Mouse (Mus musculus) kidney, adult 2 months (tissue): ENCODE data around the gene Nxt1. TPM values are rescaled to one million over a fixed set of nuclear protein-coding genes. Genes with fewer than 3 reads are reported as not detected.

Experiments
- DNase-seq: peaks from one replicate; pipeline ENCODE4 v3.0.0; 2021
- H3K27ac ChIP-seq: fragments of 200-500 bp; 2 replicates; pipeline ENCODE4 v1.5.1; 2012; ENCODE audit warnings: low read depth, low read length, control low read depth, inconsistent platforms; ENCODE audit not compliant: insufficient read depth
- H3K27me3 ChIP-seq: fragments of 200-500 bp; replicated peaks from 2 replicates; pipeline ENCODE4 v1.6.1; 2012; ENCODE audit warnings: mild to moderate bottlenecking, moderate library complexity, low read length, inconsistent platforms; ENCODE audit not compliant: control insufficient read depth, insufficient read depth
- H3K36me3 ChIP-seq: fragments of 200-500 bp; 2 replicates; pipeline ENCODE4 v1.6.1; 2012; ENCODE audit warnings: mild to moderate bottlenecking, moderate library complexity, low read length, inconsistent platforms; ENCODE audit not compliant: control insufficient read depth, insufficient read depth
- H3K4me1 ChIP-seq: fragments of 200-500 bp; 2 replicates; pipeline ENCODE4 v1.6.1; 2011; ENCODE audit warnings: low read length; ENCODE audit not compliant: control insufficient read depth, insufficient read depth
- H3K4me3 ChIP-seq: fragments of 200-500 bp; 2 replicates; pipeline ENCODE4 v1.5.1; 2011; ENCODE audit warnings: mild to moderate bottlenecking, low read depth, low read length, control low read depth; ENCODE audit not compliant: insufficient read depth
- CTCF ChIP-seq: fragments of 200-500 bp; conservative IDR thresholded peaks from 2 replicates; pipeline ENCODE4 v1.5.1; 2011; ENCODE audit warnings: low read depth, mild to moderate bottlenecking, control low read depth, low read length, moderate library complexity, mixed read lengths; ENCODE audit not compliant: insufficient read depth, insufficient read length
- POLR2A ChIP-seq: fragments of 200-500 bp; IDR thresholded peaks from one replicate; pipeline ENCODE4 v1.6.1; 2011; ENCODE audit warnings: low read depth, low read length, control low read depth
- WGBS: fragments of 180-500 bp; shearing (Covaris S2); methylation state at CpG from one replicate; pipeline ENCODE4 v1.1.7; 2018; 5-methylcytosine and 5-hydroxymethylcytosine counted together
- polyA plus RNA-seq: library from polyadenylated mRNA; depleted of rRNA; stranded (reverse); fragments of >200 nt; gene quantifications from 2 replicates; pipeline ENCODE4 v1.2.3, GENCODE M21; 2012; rRNA removed

The Nxt1 gene
- polyA plus RNA-seq, 1 experiment = 18.8 TPM

DNA sequence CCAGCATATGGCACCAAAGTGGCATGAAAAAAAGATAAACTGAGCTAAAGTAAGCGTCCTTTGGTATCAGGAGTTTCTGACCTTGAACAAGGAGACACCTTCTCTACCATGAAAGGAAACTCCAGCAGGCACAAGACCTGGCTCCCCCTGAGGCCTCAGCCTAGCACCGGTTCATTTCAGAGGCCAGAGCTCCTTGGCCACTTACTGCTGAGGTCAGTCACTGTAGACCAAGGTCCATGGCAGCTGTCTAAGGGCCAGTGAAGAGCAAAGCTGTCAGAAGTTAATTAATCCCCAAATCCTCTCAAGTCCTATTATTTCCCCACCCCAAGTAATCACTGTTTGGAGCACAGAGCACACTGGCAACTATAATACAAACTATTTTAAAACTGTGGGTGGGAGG, 44.7 kb downstream of the Nxt1 start:
- no peak for TF ChIP-seq POLR2A
- TF ChIP-seq CTCF = no peak
- Histone ChIP-seq H3K27ac (peak overlapping the region; percentile 27; the same call in 1 of the 2 replicates), H3K27me3 (no peaks in the 10 kb centered on the region), H3K36me3 (no peaks in the 10 kb centered on the region), H3K4me1 (peaks cover 4% of the 10 kb centered on the region), H3K4me3 (no peak overlapping the region)
- WGBS = 43% methylated on average over 2 of the region's 2 CpGs
- peak; percentile 67 for DNase-seq

DNA sequence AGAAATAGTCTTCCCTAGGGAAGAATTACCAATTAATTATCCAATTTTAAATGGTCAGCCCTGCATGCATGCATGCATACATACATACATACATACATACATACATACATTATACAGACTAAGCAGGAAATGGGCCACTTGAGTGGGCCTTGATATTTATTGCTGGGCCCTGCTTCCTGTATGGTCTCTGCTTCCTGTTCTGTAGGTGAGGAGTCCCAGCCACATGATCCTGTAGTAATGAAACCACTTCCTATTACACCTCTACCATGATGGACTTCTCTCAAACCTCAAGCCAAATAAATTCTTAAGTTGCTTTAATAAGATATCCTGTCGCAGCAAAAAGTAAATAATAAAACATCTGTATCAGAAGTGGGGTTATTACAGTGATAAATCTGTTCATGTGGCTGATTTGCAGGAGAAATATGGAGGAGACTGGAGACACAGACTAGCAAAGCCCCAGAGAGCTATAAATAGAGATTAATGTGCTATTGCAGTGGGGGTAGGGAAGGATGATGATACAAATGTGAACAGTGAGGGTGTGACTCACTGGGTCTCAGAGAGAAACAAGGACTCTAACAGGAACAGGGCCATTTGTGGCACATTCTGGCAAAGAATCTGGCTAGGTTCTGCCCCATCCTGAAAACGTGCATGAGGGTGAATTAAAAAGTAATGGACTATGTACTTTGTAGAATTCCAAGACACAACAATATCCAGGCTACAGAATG, 47.0 kb downstream of the Nxt1 start:
- H3K36me3 ChIP-seq = no peaks in the 10 kb centered on the region
- TF ChIP-seq CTCF = no peak
- no peak for TF ChIP-seq POLR2A
- no peak overlapping the region for H3K27ac ChIP-seq
- peaks cover 7% of the 10 kb centered on the region for H3K4me1 ChIP-seq
- no peak overlapping the region for H3K4me3 ChIP-seq
- DNase-seq = no peak
- whole genome bisulfite sequencing = 39% methylated on average over 2 of the region's 2 CpGs
- H3K27me3 ChIP-seq = no peaks in the 10 kb centered on the region

Other genes with a start within 250 kb of the Nxt1 start
- gene Cd93, start 229.0 kb upstream of the Nxt1 start, polyA plus RNA-seq = 8.6 and 10.3 TPM in 2 replicates
- 10.1 and 12.0 TPM in 2 replicates for gene Gzf1, start 8.4 kb downstream of the Nxt1 start, polyA plus RNA-seq
- 0.99 and 1.5 TPM in 2 replicates for gene Napb, start 59.9 kb downstream of the Nxt1 start, polyA plus RNA-seq
- gene Cstl1, start 77.8 kb downstream of the Nxt1 start, polyA plus RNA-seq = not detected in 2 replicates
- not detected in 2 replicates for gene Cst11, start 98.9 kb downstream of the Nxt1 start, polyA plus RNA-seq
- gene 8030411F24Rik, start 109.4 kb downstream of the Nxt1 start, polyA plus RNA-seq = not detected in 2 replicates
- 0.17 TPM in 1 of 2 replicates, not detected in the other for gene Cst12, start 116.8 kb downstream of the Nxt1 start, polyA plus RNA-seq
- 0.11 TPM in 1 of 2 replicates, not detected in the other for gene Cst8, start 126.2 kb downstream of the Nxt1 start, polyA plus RNA-seq
- gene Cst13, start 147.5 kb downstream of the Nxt1 start, polyA plus RNA-seq = not detected in 2 replicates
- not detected in 2 replicates for gene Cst9, start 162.5 kb downstream of the Nxt1 start, polyA plus RNA-seq
- gene 9230104L09Rik, start 192.4 kb downstream of the Nxt1 start, polyA plus RNA-seq = not detected in 2 replicates
- gene Cst3, start 203.1 kb downstream of the Nxt1 start, polyA plus RNA-seq = 968 and 1,101 TPM in 2 replicates